Mouse (Mus musculus) intestine, postnatal 0 days (tissue): ENCODE measurements at regions not wholly inside any gene's neighbourhood (a gene's known extent, or its start where the extent isn't known, plus 50 kb on each side); places are given as distances from the start of the nearest gene placed in this dataset.

Experiments
- ATAC-seq: fragments of 200-750 bp; cut with Nextera tagmentation; 2 replicates; pipeline ENCODE4 v1.8.0; 2017; ENCODE audit warnings: mild to moderate bottlenecking, moderate TSS enrichment, moderate library complexity
- H3K27ac ChIP-seq: fragments of 300-500 bp; sonication (generic); 2 replicates; pipeline ENCODE4 v1.5.1; 2014; ENCODE audit warnings: mild to moderate bottlenecking, low read depth, low read length, moderate library complexity
- H3K27me3 ChIP-seq: fragments of 300-500 bp; sonication (generic); replicated peaks from 2 replicates; pipeline ENCODE4 v1.6.1; 2014; ENCODE audit warnings: low read length, mixed read lengths; ENCODE audit not compliant: control insufficient read depth, insufficient read depth
- H3K36me3 ChIP-seq: fragments of 300-500 bp; sonication (generic); 2 replicates; pipeline ENCODE4 v1.6.1; 2014; ENCODE audit warnings: mild to moderate bottlenecking, moderate library complexity; ENCODE audit not compliant: control insufficient read depth, insufficient read depth
- H3K4me1 ChIP-seq: fragments of 300-500 bp; sonication (generic); replicated peaks from 2 replicates; pipeline ENCODE4 v1.6.1; 2014; ENCODE audit warnings: antibody characterized with exemption, low read length, mixed read lengths; ENCODE audit not compliant: control insufficient read depth, insufficient read depth
- H3K4me2 ChIP-seq: fragments of 300-500 bp; sonication (generic); replicated peaks from 2 replicates; pipeline ENCODE4 v1.6.1; 2014; ENCODE audit warnings: low read depth, mild to moderate bottlenecking, moderate library complexity
- H3K4me3 ChIP-seq: fragments of 300-500 bp; sonication (generic); 2 replicates; pipeline ENCODE4 v1.5.1; 2014; ENCODE audit warnings: low read depth, low read length
- H3K9ac ChIP-seq: fragments of 300-500 bp; sonication (generic); 2 replicates; pipeline ENCODE4 v1.6.1; 2014; ENCODE audit warnings: mild to moderate bottlenecking, low read depth, low read length
- H3K9me3 ChIP-seq: fragments of 300-500 bp; sonication (generic); 2 replicates; pipeline ENCODE4 v1.6.1; 2016; ENCODE audit warnings: mixed run types; ENCODE audit not compliant: control insufficient read depth
- CTCF ChIP-seq: sonication (generic); IDR thresholded peaks from 2 replicates; pipeline ENCODE4 v1.5.1; 2016; ENCODE audit warnings: low read depth, mild to moderate bottlenecking, control low read depth, antibody characterized with exemption, moderate library complexity
- WGBS: fragments of 180-500 bp; shearing (Covaris S2); extraction: QIAGEN DNeasy Blood & Tissue Kit; methylation state at CpG from one replicate; pipeline ENCODE4 v1.1.7; 2014; 5-methylcytosine and 5-hydroxymethylcytosine counted together

GRCm38 (mm10) chr13:111938896-111939422 is 130.2 kb upstream of the Map3k1 start:
- 80% methylated on average over 8 of the region's 8 CpGs for WGBS
- Histone ChIP-seq H3K4me1 (0 out of 2 replicates have a peak, but pooled peaks cover 4% of the 10 kb centered on the region), H3K36me3 (no peaks in the 10 kb centered on the region), H3K9me3 (no peaks in the 10 kb centered on the region), H3K9ac (no peak overlapping the region), H3K4me2 (no peak overlapping the region), H3K4me3 (no peak overlapping the region), H3K27me3 (no peaks in the 10 kb centered on the region), H3K27ac (no peak overlapping the region)
- no peak for ATAC-seq
- no peak for TF ChIP-seq CTCF

GRCm38 (mm10) chr13:111939534-111940115 is 130.8 kb upstream of the Map3k1 start:
- no peak for TF ChIP-seq CTCF
- WGBS, result 58% methylated on average over 6 of the region's 6 CpGs

GRCm38 (mm10) chr13:111940275-111940674 is 131.5 kb upstream of the Map3k1 start:
- WGBS, result 91% methylated on average over 4 of the region's 4 CpGs
- H3K27me3 ChIP-seq, result no peaks in the 10 kb centered on the region
- 0 out of 2 replicates have a peak, but pooled peaks cover 4% of the 10 kb centered on the region for H3K4me1 ChIP-seq
- H3K27ac ChIP-seq, result no peak overlapping the region
- no peaks in the 10 kb centered on the region for H3K36me3 ChIP-seq
- no peaks in the 10 kb centered on the region for H3K9me3 ChIP-seq
- no peak for ATAC-seq
- H3K4me2 ChIP-seq, result no peak overlapping the region
- TF ChIP-seq CTCF, result no peak
- no peak overlapping the region for H3K9ac ChIP-seq
- no peak overlapping the region for H3K4me3 ChIP-seq

More at GRCm38 (mm10) chr13:111939534-111940115, 130.8 kb upstream of the Map3k1 start:
- ATAC-seq, result no peak
- H3K9me3 ChIP-seq, result no peaks in the 10 kb centered on the region
- no peaks in the 10 kb centered on the region for H3K36me3 ChIP-seq
- H3K27ac ChIP-seq, result no peak overlapping the region
- 0 out of 2 replicates have a peak, but pooled peaks cover 4% of the 10 kb centered on the region for H3K4me1 ChIP-seq
- H3K9ac ChIP-seq, result no peak overlapping the region
- H3K4me2 ChIP-seq, result no peak overlapping the region
- H3K4me3 ChIP-seq, result no peak overlapping the region
- H3K27me3 ChIP-seq, result no peaks in the 10 kb centered on the region

- Histone ChIP-seq H3K4me1 (0 out of 2 replicates have a peak, but pooled peaks cover 4% of the 10 kb centered on the region), H3K9ac (no peak overlapping the region), H3K4me3 (no peak overlapping the region), H3K36me3 (no peaks in the 10 kb centered on the region), H3K27ac (no peak overlapping the region), H3K9me3 (no peaks in the 10 kb centered on the region), H3K4me2 (no peak overlapping the region), H3K27me3 (no peaks in the 10 kb centered on the region)
- no peak for ATAC-seq
- TF ChIP-seq CTCF, result no peak
- WGBS, result 42% methylated on average over 6 of the region's 6 CpGs
Observed at GRCm38 (mm10) chr13:111940796-111941513, 132.2 kb upstream of the Map3k1 start.

- Histone ChIP-seq H3K27me3 (no peaks in the 10 kb centered on the region), H3K27ac (no peak overlapping the region), H3K9ac (no peak overlapping the region), H3K4me2 (no peak overlapping the region), H3K9me3 (no peaks in the 10 kb centered on the region), H3K36me3 (no peaks in the 10 kb centered on the region), H3K4me3 (no peak overlapping the region), H3K4me1 (no peaks in the 10 kb centered on the region)
- 91% methylated on average over 4 of the region's 4 CpGs for WGBS
- no peak for TF ChIP-seq CTCF
- no peak for ATAC-seq
Observed at GRCm38 (mm10) chr13:111941946-111942345, 133.2 kb upstream of the Map3k1 start.

GRCm38 (mm10) chr13:111943392-111944088 is 134.7 kb upstream of the Map3k1 start:
- Histone ChIP-seq H3K9me3 (no peaks in the 10 kb centered on the region), H3K9ac (no peak overlapping the region), H3K27me3 (no peaks in the 10 kb centered on the region), H3K27ac (no peak overlapping the region), H3K36me3 (no peaks in the 10 kb centered on the region), H3K4me1 (no peaks in the 10 kb centered on the region), H3K4me3 (no peak overlapping the region), H3K4me2 (no peak overlapping the region)
- WGBS, result 67% methylated on average over 15 of the region's 15 CpGs
- ATAC-seq, result no peak
- no peak for TF ChIP-seq CTCF
